Mouse (Mus musculus) retina, adult 2 months (tissue): ENCODE measurements around the gene Trak2.
"Not testable (repeated sequence)": the region's sequence is repeated elsewhere in the genome, so short reads cannot be mapped to it uniquely, and the experiment has no call there.

ENCODE experiments used
- DNase-seq: peaks from one replicate; pipeline ENCODE4 v3.0.0-alpha.2; 2012; ENCODE audit warnings: low read depth, low spot score

Trak2 gene

GRCm38 (mm10) chr1:58973366-58974221 lies at the start of gene Trak2, which contains the start of gene Stradb:
Trak2 (minus strand) TSS chr1:58973430.
Stradb (plus strand) TSS chr1:58973522.
- peak; percentile 86 for DNase-seq

- DNase-seq: no peak
Measured at GRCm38 (mm10) chr1:59021556-59021955, 48.3 kb upstream of the Trak2 start.

GRCm38 (mm10) chr1:59009250-59009649 lies 36.0 kb upstream of the Trak2 start:
- no peak for DNase-seq

GRCm38 (mm10) chr1:58995313-58995712 lies 22.1 kb upstream of the Trak2 start:
- no peak for DNase-seq

- DNase-seq: no peak
Measured at GRCm38 (mm10) chr1:58993723-58994122, 20.5 kb upstream of the Trak2 start.

- no peak for DNase-seq
Measured at GRCm38 (mm10) chr1:58993144-58993543, 19.9 kb upstream of the Trak2 start.

- no peak for DNase-seq
Measured at GRCm38 (mm10) chr1:58984586-58984985, 11.4 kb upstream of the Trak2 start.

- no peak for DNase-seq
Measured at GRCm38 (mm10) chr1:58982276-58982675, 9.0 kb upstream of the Trak2 start.

GRCm38 (mm10) chr1:58972851-58973365 lies 322 bp downstream of the Trak2 start:
- peak; percentile 53 for DNase-seq

- DNase-seq: no peak
Measured at GRCm38 (mm10) chr1:58971097-58971496, 2.1 kb downstream of the Trak2 start.

- no peak for DNase-seq
Measured at GRCm38 (mm10) chr1:58970054-58970453, 3.2 kb downstream of the Trak2 start.

GRCm38 (mm10) chr1:58967534-58967933 lies 5.7 kb downstream of the Trak2 start:
- no peak for DNase-seq

GRCm38 (mm10) chr1:58962865-58963264 lies 10.4 kb downstream of the Trak2 start:
- DNase-seq: no peak

- no peak for DNase-seq
Measured at GRCm38 (mm10) chr1:58962418-58962817, 10.8 kb downstream of the Trak2 start.

- DNase-seq: no peak
Measured at GRCm38 (mm10) chr1:58961152-58961893, 11.9 kb downstream of the Trak2 start.

GRCm38 (mm10) chr1:58959682-58960081 lies 13.5 kb downstream of the Trak2 start:
- DNase-seq: no peak

- not testable (repeated sequence) for DNase-seq
Measured at GRCm38 (mm10) chr1:58958789-58959526, 14.3 kb downstream of the Trak2 start.

GRCm38 (mm10) chr1:58957931-58958330 lies 15.3 kb downstream of the Trak2 start:
- DNase-seq: no peak

- DNase-seq: no peak
Measured at GRCm38 (mm10) chr1:58956229-58956628, 17.0 kb downstream of the Trak2 start.

GRCm38 (mm10) chr1:58955716-58956115 lies 17.5 kb downstream of the Trak2 start:
- DNase-seq: no peak

GRCm38 (mm10) chr1:58954578-58955410 lies 18.4 kb downstream of the Trak2 start:
- no peak for DNase-seq
